Mouse (Mus musculus): Measurements from ENCODE around the gene Fubp1. TPM values are rescaled to one million over a fixed set of nuclear protein-coding genes. Genes with fewer than 3 reads are reported as not detected.

The Fubp1 gene
- polyA plus RNA-seq, 1 experiment from 2014 or later = 184 TPM

DNA sequence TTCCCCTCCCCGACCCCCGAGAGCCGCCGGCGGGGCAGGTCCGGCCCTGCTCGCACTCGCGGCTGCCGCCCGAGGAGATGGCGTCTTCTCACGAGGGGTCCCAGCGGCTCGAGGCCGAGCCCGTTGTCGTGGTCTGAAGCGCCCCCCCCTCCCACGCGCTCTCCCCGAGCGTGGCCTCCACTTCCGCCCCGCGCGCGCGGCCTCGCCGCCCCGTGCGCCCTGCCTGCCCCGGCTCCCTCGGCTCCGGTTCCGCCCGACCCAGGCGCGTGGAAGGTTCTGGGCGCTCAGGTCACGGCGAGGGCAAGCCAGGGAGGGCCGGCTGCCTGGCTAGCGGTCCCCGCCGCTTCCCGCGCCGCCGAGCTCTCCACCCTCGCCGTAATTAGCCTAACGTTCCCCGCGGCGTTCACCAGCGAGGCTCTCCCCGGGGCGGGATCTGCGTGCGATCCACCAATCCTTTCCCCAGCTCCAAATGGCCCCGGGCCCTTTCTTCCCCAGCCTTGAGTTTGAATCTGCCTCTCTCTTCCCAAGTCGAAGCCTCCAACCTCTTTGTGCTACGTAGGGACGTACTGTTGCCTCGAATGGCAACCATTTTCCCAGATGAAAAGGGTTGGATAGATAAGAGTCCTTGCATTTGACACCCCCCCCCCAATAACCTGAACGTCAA is 638 bp downstream of the Fubp1 start:
- Histone ChIP-seq H3K9me3 (replicated peaks) (no peaks in the 10 kb centered on the region), H3K4me3 (replicated peaks) (peak overlapping the region; percentile 94), H3K9ac (replicated peaks) (peak overlapping the region; percentile 99), H3K27ac (replicated peaks) (peak overlapping the region; percentile 100), H3K36me3 (no peaks in the 10 kb centered on the region; the same call in 1 of the 2 replicates), H3K4me2 (peak overlapping the region; percentile 89), H3K27me3 (replicated peaks) (no peaks in the 10 kb centered on the region), H3K4me1 (peaks cover 32% of the 10 kb centered on the region)
- ATAC-seq (ENCODE audit: low FRiP score) = peak; percentile 75
- under 1% methylated on average over 48 of the region's 68 CpGs for WGBS

- Histone ChIP-seq H3K9ac (replicated peaks) (peak overlapping the region; percentile 99), H3K36me3 (peaks cover 4% of the 10 kb centered on the region), H3K4me2 (peak overlapping the region; percentile 89), H3K27ac (replicated peaks) (0 out of 2 replicates have a peak overlapping the region, but pooled peaks have one; percentile 13), H3K9me3 (replicated peaks) (no peaks in the 10 kb centered on the region), H3K4me3 (replicated peaks) (peak overlapping the region; percentile 94), H3K4me1 (peaks cover 32% of the 10 kb centered on the region), H3K27me3 (replicated peaks) (no peaks in the 10 kb centered on the region)
- WGBS = 42% methylated on average over 7 of the region's 7 CpGs
- no peak for ATAC-seq (ENCODE audit: low FRiP score)
These were observed 1.6 kb downstream of the Fubp1 start for GRCm38 (mm10) chr3:152211731-152212279.

- Histone ChIP-seq H3K27ac (replicated peaks) (no peak overlapping the region), H3K36me3 (peaks cover 19% of the 10 kb centered on the region), H3K9me3 (replicated peaks) (no peaks in the 10 kb centered on the region), H3K9ac (replicated peaks) (no peak overlapping the region), H3K4me3 (replicated peaks) (0 out of 2 replicates have a peak overlapping the region, but pooled peaks have one; percentile 5), H3K27me3 (replicated peaks) (no peaks in the 10 kb centered on the region), H3K4me1 (peaks cover 28% of the 10 kb centered on the region), H3K4me2 (peak overlapping the region; percentile 89)
- 34% methylated on average over 3 of the region's 3 CpGs for WGBS
- ATAC-seq (ENCODE audit: low FRiP score) = no peak
These were observed 3.2 kb downstream of the Fubp1 start for GRCm38 (mm10) chr3:152213416-152213815.

GRCm38 (mm10) chr3:152224918-152225317 is 14.7 kb downstream of the Fubp1 start:
- H3K4me2 ChIP-seq = no peak overlapping the region
- H3K36me3 ChIP-seq = peaks cover 77% of the 10 kb centered on the region
- ATAC-seq (ENCODE audit: low FRiP score) = no peak
- no peak overlapping the region for H3K27ac ChIP-seq (replicated peaks)
- H3K4me1 ChIP-seq = no peaks in the 10 kb centered on the region
- no peaks in the 10 kb centered on the region for H3K27me3 ChIP-seq (replicated peaks)
- no peak overlapping the region for H3K4me3 ChIP-seq (replicated peaks)
- no peaks in the 10 kb centered on the region for H3K9me3 ChIP-seq (replicated peaks)
- no peak overlapping the region for H3K9ac ChIP-seq (replicated peaks)

- ATAC-seq (ENCODE audit: low FRiP score) = no peak
- no peaks in the 10 kb centered on the region for H3K27me3 ChIP-seq (replicated peaks)
- H3K36me3 ChIP-seq = peaks cover 73% of the 10 kb centered on the region
- no peak overlapping the region for H3K27ac ChIP-seq (replicated peaks)
- H3K4me1 ChIP-seq = no peaks in the 10 kb centered on the region
- H3K4me3 ChIP-seq (replicated peaks) = no peak overlapping the region
- no peak overlapping the region for H3K9ac ChIP-seq (replicated peaks)
- H3K4me2 ChIP-seq = no peak overlapping the region
- no peaks in the 10 kb centered on the region for H3K9me3 ChIP-seq (replicated peaks)
- 94% methylated on average over 7 of the region's 7 CpGs for WGBS
These were observed 15.7 kb downstream of the Fubp1 start for GRCm38 (mm10) chr3:152225906-152226305.

DNA sequence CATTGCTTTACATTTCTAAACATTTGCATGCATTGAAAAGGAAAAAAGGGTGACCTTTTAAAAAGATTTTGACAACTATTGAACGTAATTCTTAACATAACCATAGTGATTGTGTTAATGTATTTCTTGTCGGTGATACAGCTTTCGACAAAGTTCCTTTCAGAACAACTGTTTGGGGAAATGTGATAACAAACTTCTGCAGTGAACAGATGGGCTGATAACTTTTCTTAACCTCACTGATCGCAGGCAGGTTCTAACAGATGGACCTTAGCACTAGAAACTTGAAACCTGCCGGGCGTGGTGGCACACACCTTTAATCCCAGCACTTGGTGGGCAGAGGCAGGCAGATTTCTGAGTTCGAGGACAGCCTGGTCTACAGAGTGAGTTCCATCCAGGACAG is 18.6 kb downstream of the Fubp1 start:
- no peaks in the 10 kb centered on the region for H3K9me3 ChIP-seq (replicated peaks)
- no peak overlapping the region for H3K27ac ChIP-seq (replicated peaks)
- 94% methylated on average over 7 of the region's 7 CpGs for WGBS
- H3K27me3 ChIP-seq (replicated peaks) = no peaks in the 10 kb centered on the region
- no peak overlapping the region for H3K4me3 ChIP-seq (replicated peaks)
- H3K4me1 ChIP-seq = no peaks in the 10 kb centered on the region
- H3K4me2 ChIP-seq = no peak overlapping the region
- H3K9ac ChIP-seq (replicated peaks) = no peak overlapping the region
- peaks cover 61% of the 10 kb centered on the region for H3K36me3 ChIP-seq
- no peak for ATAC-seq (ENCODE audit: low FRiP score)

DNA sequence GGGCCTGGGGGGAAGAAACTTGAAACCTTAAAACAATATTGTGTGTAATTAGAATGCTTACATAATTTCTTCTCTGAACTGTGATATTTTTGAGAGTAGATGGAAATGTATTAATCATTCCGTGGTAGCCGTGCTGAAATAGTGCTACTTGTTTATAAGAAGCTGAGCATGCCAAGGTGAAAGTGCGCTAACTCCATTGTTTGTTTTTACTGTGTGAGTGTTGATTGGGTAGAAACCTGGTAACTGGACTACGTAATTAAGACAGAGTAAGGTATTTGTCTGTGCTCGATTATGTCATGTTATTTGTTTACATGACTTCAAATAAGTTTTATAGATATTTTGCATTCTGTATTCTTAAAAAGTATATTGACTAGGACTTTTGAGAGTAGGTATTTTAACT is 19.0 kb downstream of the Fubp1 start:
- peaks cover 57% of the 10 kb centered on the region for H3K36me3 ChIP-seq
- no peak overlapping the region for H3K4me3 ChIP-seq (replicated peaks)
- H3K27me3 ChIP-seq (replicated peaks) = no peaks in the 10 kb centered on the region
- no peak for ATAC-seq (ENCODE audit: low FRiP score)
- H3K9me3 ChIP-seq (replicated peaks) = no peaks in the 10 kb centered on the region
- no peak overlapping the region for H3K9ac ChIP-seq (replicated peaks)
- H3K27ac ChIP-seq (replicated peaks) = no peak overlapping the region
- H3K4me1 ChIP-seq = no peaks in the 10 kb centered on the region
- no peak overlapping the region for H3K4me2 ChIP-seq
- WGBS = 97% methylated on average over 5 of the region's 5 CpGs

DNA sequence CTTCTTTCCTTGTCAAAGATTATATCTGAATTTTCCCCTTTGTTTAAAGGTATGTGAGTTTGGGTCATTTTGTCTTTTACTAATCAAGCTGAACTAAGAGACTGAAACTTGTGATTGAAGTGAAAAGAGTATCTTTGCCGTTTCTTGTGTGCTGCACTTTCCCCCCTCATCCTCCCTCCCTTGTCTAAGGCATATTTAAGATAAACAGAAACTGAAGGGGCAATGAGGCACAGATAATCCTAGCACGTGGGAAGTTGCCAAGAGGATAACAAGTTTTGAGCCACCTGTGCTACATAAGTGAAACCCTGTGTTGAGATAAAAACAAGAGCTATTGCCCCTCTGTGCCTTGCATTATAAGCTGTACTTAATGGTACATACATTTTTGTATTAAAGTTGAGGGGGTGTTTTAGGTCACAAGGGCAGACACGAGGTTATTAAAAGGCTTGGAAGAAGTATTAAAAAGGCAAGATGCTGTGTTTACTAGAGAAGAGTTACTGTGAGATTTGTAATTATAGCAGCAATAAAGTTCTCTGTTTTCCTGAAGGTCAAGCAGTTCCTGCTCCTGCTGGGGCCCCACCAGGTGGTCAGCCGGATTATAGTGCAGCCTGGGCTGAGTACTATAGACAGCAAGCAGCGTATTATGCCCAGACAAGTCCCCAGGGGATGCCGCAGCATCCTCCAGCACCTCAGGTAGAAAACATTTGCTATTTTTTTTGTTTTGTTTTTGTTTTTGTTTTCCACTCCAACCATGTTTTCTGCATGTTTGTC is 21.3 kb downstream of the Fubp1 start:
- Histone ChIP-seq H3K4me3 (replicated peaks) (no peak overlapping the region), H3K9me3 (replicated peaks) (no peaks in the 10 kb centered on the region), H3K27ac (replicated peaks) (no peak overlapping the region), H3K27me3 (replicated peaks) (no peaks in the 10 kb centered on the region), H3K9ac (replicated peaks) (no peak overlapping the region), H3K4me1 (no peaks in the 10 kb centered on the region), H3K36me3 (peaks cover 45% of the 10 kb centered on the region), H3K4me2 (no peak overlapping the region)
- WGBS = 53% methylated on average over 6 of the region's 6 CpGs
- ATAC-seq (ENCODE audit: low FRiP score) = no peak

DNA sequence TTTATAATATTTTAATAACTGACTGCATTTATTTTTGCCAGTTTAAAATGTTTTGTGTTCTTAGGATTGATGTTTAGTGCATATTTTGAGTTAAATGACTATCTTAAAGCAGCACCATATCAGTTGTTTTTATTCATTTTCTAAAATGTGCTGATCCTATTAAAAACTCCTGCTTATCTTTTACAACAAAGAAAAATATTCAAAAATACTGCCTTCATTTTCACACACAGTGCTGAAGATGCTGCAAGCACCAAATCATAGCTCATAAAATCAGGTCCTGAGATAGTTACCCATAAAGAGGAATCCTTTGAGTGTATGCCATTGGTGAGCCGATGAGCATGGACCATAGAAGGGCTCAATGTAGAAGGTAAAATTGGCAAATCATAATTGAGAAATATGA is 25.0 kb downstream of the Fubp1 start:
- WGBS = 98% methylated on average over 1 of the region's 1 CpGs
- H3K36me3 ChIP-seq = peaks cover 36% of the 10 kb centered on the region

DNA sequence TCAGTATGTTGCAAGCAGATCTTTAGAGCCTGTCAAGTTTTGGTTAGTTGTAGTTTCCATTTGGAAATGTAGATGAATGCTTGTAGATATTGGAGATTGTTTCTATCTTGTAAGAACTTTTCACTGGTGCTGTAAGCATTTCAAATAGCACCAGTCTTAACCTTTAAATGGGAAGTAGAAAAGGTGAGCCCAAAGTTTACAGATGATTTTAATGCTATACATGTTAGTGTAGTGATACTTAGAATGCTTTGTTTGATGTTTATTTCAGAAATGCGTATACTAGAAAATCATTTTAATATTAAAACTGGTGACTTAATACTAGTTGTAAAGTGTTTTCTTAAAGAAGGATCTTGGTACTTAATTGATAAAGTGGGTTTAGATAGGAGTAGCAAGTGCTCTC is 25.6 kb downstream of the Fubp1 start:
- Histone ChIP-seq H3K9me3 (replicated peaks) (no peaks in the 10 kb centered on the region), H3K27ac (replicated peaks) (no peak overlapping the region), H3K4me3 (replicated peaks) (no peak overlapping the region), H3K36me3 (peaks cover 34% of the 10 kb centered on the region), H3K9ac (replicated peaks) (no peak overlapping the region), H3K4me1 (no peaks in the 10 kb centered on the region), H3K27me3 (replicated peaks) (no peaks in the 10 kb centered on the region), H3K4me2 (no peak overlapping the region)
- ATAC-seq (ENCODE audit: low FRiP score) = no peak
- 100% methylated on average over 1 of the region's 1 CpGs for WGBS

More for the DNA sequence above, 25.0 kb downstream of the Fubp1 start:
- H3K27me3 ChIP-seq (replicated peaks) = no peaks in the 10 kb centered on the region
- H3K9ac ChIP-seq (replicated peaks) = no peak overlapping the region
- no peak overlapping the region for H3K27ac ChIP-seq (replicated peaks)
- no peaks in the 10 kb centered on the region for H3K9me3 ChIP-seq (replicated peaks)
- H3K4me1 ChIP-seq = no peaks in the 10 kb centered on the region
- no peak overlapping the region for H3K4me3 ChIP-seq (replicated peaks)
- no peak for ATAC-seq (ENCODE audit: low FRiP score)
- H3K4me2 ChIP-seq = no peak overlapping the region

DNA sequence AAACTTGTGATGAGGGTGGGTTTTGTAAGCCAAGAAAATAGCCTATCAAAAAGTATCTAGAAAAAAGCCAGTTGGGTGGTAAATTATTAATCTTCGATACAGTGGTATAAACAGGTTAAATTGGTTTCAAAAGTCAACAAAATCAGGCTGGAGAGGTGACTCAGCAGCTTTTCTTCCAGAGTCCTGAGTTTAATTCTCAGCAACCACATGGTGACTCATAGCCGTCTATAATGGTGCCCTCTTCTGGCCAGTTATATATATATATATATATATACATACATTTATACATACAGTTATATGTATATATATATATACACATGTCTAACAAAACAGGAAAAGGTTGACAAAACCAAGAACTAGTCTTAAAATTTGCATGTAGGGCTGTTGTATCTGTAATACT is 28.6 kb downstream of the Fubp1 start:
- no peak for ATAC-seq (ENCODE audit: low FRiP score)
- Histone ChIP-seq H3K4me3 (replicated peaks) (no peak overlapping the region), H3K9me3 (replicated peaks) (no peaks in the 10 kb centered on the region), H3K4me1 (no peaks in the 10 kb centered on the region), H3K9ac (replicated peaks) (no peak overlapping the region), H3K27me3 (replicated peaks) (no peaks in the 10 kb centered on the region), H3K36me3 (peaks cover 23% of the 10 kb centered on the region), H3K27ac (replicated peaks) (no peak overlapping the region), H3K4me2 (no peak overlapping the region)
- WGBS = 69% methylated on average over 2 of the region's 2 CpGs

DNA sequence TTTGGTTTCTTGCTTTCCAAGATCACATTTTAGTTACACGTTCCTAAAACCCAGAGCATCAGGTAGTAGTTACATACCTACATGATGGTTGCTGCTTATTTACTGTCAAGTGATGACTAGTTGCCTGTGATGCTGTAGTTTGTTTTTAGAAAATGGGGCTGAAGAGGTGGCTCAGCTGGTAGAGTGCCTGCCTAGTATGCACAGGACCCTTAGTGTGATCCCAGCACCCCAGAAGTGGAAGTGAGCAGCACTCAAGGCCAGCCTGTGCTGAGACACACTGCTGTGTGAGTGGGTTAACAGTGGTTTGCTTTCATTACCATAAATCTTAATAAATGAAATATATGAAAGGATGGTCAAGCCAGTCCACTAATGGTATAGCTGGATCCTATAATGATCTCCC is 29.4 kb downstream of the Fubp1 start:
- Histone ChIP-seq H3K9ac (replicated peaks) (no peak overlapping the region), H3K36me3 (peaks cover 20% of the 10 kb centered on the region), H3K27ac (replicated peaks) (no peak overlapping the region), H3K4me3 (replicated peaks) (no peak overlapping the region), H3K27me3 (replicated peaks) (no peaks in the 10 kb centered on the region), H3K4me2 (no peak overlapping the region), H3K9me3 (replicated peaks) (no peaks in the 10 kb centered on the region), H3K4me1 (no peaks in the 10 kb centered on the region)
- 0 out of 2 replicates have a peak, but pooled peaks have one; percentile 59 for ATAC-seq (ENCODE audit: low FRiP score)
- 95% methylated on average over 1 of the region's 1 CpGs for WGBS
